Mouse (Mus musculus) adrenal gland, postnatal 4 days (tissue): Measurements from ENCODE around the gene Krt12. TPM values are rescaled to one million over a fixed set of nuclear protein-coding genes. Genes with fewer than 3 reads are reported as not detected.

ENCODE experiments used
- DNase-seq, 2 experiments: peaks; one replicate each; pipeline ENCODE4 v3.0.0; 2021 to 2022; ENCODE audit warnings: low spot score in 2 of 2, mixed read lengths in 2 of 2
- total RNA-seq, 2 experiments: library from RNA; stranded (reverse); gene quantifications; 2 replicates each; pipeline ENCODE4 v1.2.3; 2021

Gene Krt12
- total RNA-seq, 2 experiments from 2014 or later = not detected

- no peak for DNase-seq
Measured at GRCm38 (mm10) chr11:99398832-99399231, 23.2 kb downstream of the Krt12 start.

- DNase-seq = no peak
Measured at GRCm38 (mm10) chr11:99398084-99398483, 24.0 kb downstream of the Krt12 start.

- no peak for DNase-seq
Measured at GRCm38 (mm10) chr11:99396661-99397060, 25.4 kb downstream of the Krt12 start.

- no peak for DNase-seq
Measured at GRCm38 (mm10) chr11:99396034-99396433, 26.0 kb downstream of the Krt12 start.

- no peak for DNase-seq
Measured at GRCm38 (mm10) chr11:99392492-99392891, 29.6 kb downstream of the Krt12 start.

GRCm38 (mm10) chr11:99391375-99391774, 30.7 kb downstream of the Krt12 start:
- no peak for DNase-seq

GRCm38 (mm10) chr11:99390866-99391265, 31.2 kb downstream of the Krt12 start:
- DNase-seq = no peak

- no peak for DNase-seq
Measured at GRCm38 (mm10) chr11:99389264-99389663, 32.8 kb downstream of the Krt12 start, which contains the start of gene Krt10. Gene Krt10, minus strand, starts transcription at chr11:99389364.

GRCm38 (mm10) chr11:99388661-99389060, 33.4 kb downstream of the Krt12 start:
- DNase-seq = no peak

GRCm38 (mm10) chr11:99385813-99386721, 36.0 kb downstream of the Krt12 start:
- peak; percentile 77 to 78 for DNase-seq

- peak; percentile 43 to 50 for DNase-seq
Measured at GRCm38 (mm10) chr11:99379568-99379967, 42.5 kb downstream of the Krt12 start.

GRCm38 (mm10) chr11:99374803-99375202, 47.3 kb downstream of the Krt12 start, which contains the start of gene Krt28:
Gene Krt28, minus strand, starts transcription at chr11:99374903.
- no peak for DNase-seq

- no peak for DNase-seq
Measured at GRCm38 (mm10) chr11:99369853-99370451, 52.1 kb downstream of the Krt12 start.

GRCm38 (mm10) chr11:99369229-99369628, 52.8 kb downstream of the Krt12 start:
- DNase-seq = no peak

GRCm38 (mm10) chr11:99366791-99367190, 55.3 kb downstream of the Krt12 start:
- DNase-seq = no peak

Other genes with a start within 250 kb of the Krt12 start
- gene Smarce1, start 191.2 kb downstream of the Krt12 start, total RNA-seq = 100 to 1,000 TPM in 1 of 2 experiments, 10 to 100 TPM in 1; 99.6 to 106 TPM
- 1 to 10 TPM; 1.2 to 1.9 TPM for gene Krt222, start 178.2 kb downstream of the Krt12 start, total RNA-seq
- gene Krt24, start 137.0 kb downstream of the Krt12 start, total RNA-seq = not detected
- gene Krt25, start 99.3 kb downstream of the Krt12 start, total RNA-seq = not detected
- gene Krt26, start 84.3 kb downstream of the Krt12 start, total RNA-seq = not detected
- not detected for gene Krt27, start 71.2 kb downstream of the Krt12 start, total RNA-seq
- under 1 TPM in 1 of 2 experiments, not detected in 1; 0.25 TPM for gene Krt28, start 47.4 kb downstream of the Krt12 start, total RNA-seq
- gene Krt10, start 32.9 kb downstream of the Krt12 start, total RNA-seq = 1 to 10 TPM; 4.9 to 9.9 TPM
- gene Krt20, start 15.9 kb upstream of the Krt12 start, total RNA-seq = 1 to 10 TPM; 2.4 to 2.7 TPM
- 1 to 10 TPM in 1 of 2 experiments, under 1 TPM in 1; 0.62 to 3.1 TPM for gene Krt23, start 70.9 kb upstream of the Krt12 start, total RNA-seq
- not detected for gene Krt39, start 99.1 kb upstream of the Krt12 start, total RNA-seq
- not detected for gene Krt40, start 120.9 kb upstream of the Krt12 start, total RNA-seq
- gene Krtap3-3, start 128.6 kb upstream of the Krt12 start, total RNA-seq = not detected
- not detected for gene Krtap3-2, start 134.6 kb upstream of the Krt12 start, total RNA-seq
- not detected for gene Gm11939, start 137.2 kb upstream of the Krt12 start, total RNA-seq
- not detected for gene Krtap3-1, start 144.4 kb upstream of the Krt12 start, total RNA-seq
- not detected for gene Krtap1-5, start 158.8 kb upstream of the Krt12 start, total RNA-seq
- not detected for gene Krtap1-4, start 161.4 kb upstream of the Krt12 start, total RNA-seq
- not detected for gene Krtap1-3, start 169.1 kb upstream of the Krt12 start, total RNA-seq
- not detected for gene Krtap9-3, start 175.8 kb upstream of the Krt12 start, total RNA-seq
- not detected for gene Gm11938, start 181.0 kb upstream of the Krt12 start, total RNA-seq
- gene Gm11937, start 187.9 kb upstream of the Krt12 start, total RNA-seq = not detected
- gene Krtap2-4, start 192.6 kb upstream of the Krt12 start, total RNA-seq = not detected
- gene Gm11562, start 198.2 kb upstream of the Krt12 start, total RNA-seq = not detected
- not detected for gene Krtap4-1, start 206.0 kb upstream of the Krt12 start, total RNA-seq
- gene Krtap4-2, start 212.8 kb upstream of the Krt12 start, total RNA-seq = not detected
- gene Krtap4-7, start 221.8 kb upstream of the Krt12 start, total RNA-seq = not detected
- gene Gm11555, start 228.0 kb upstream of the Krt12 start, total RNA-seq = not detected
- not detected for gene Gm11563, start 236.7 kb upstream of the Krt12 start, total RNA-seq
- not detected for gene Krtap4-6, start 243.7 kb upstream of the Krt12 start, total RNA-seq